In genomic region chr2:91649152-91649551, GRCm38 (mm10) we compare ENCODE assay signal across 8 mouse cellular contexts. TPM values are rescaled to one million over a fixed set of nuclear protein-coding genes. Genes with fewer than 3 reads are reported as not detected.
DNase-seq lines count a peak whose midpoint lies in the region; ATAC-seq and TF ChIP-seq lines count a peak whose summit lies in the region.

No protein-coding gene starts in this region.

- H3K4me1 ChIP-seq in spleen, adult 2 months (ENCODE audit: control insufficient read depth, insufficient read depth, insufficient read length) = peaks cover 5% of the 10 kb centered on the region; the same call in 1 of the 2 replicates
- peaks cover 16% of the 10 kb centered on the region; the same call in 1 of the 2 replicates for H3K4me1 ChIP-seq in intestine, embryonic 14.5 days (replicated peaks; ENCODE audit: control insufficient read depth, insufficient read depth, low read length)
- peaks cover 15% of the 10 kb centered on the region for H3K4me1 ChIP-seq in neural tube, embryonic 14.5 days (ENCODE audit: control insufficient read depth, insufficient read depth, low read length)

- H3K9ac ChIP-seq in intestine, embryonic 14.5 days (ENCODE audit: low read length) = peak overlapping the region; percentile 83
- H3K9ac ChIP-seq in neural tube, embryonic 14.5 days (replicated peaks; ENCODE audit: low read depth, low read length) = peak overlapping the region; percentile 89

- peak overlapping the region; percentile 93; the same call in 1 of the 2 replicates for H3K27ac ChIP-seq in spleen, adult 2 months (ENCODE audit: insufficient read depth, low read length)
- H3K27ac ChIP-seq in intestine, embryonic 14.5 days (ENCODE audit: low read depth) = peak overlapping the region; percentile 81
- peak overlapping the region; percentile 78; the same call in 1 of the 2 replicates for H3K27ac ChIP-seq in neural tube, embryonic 14.5 days (ENCODE audit: low read depth, low read length)

- ATAC-seq in intestine, embryonic 14.5 days (replicated peaks; ENCODE audit: low FRiP score, low TSS enrichment, low read depth) = no peak; the same call in 1 of the 2 replicates
- ATAC-seq in neural tube, embryonic 14.5 days (ENCODE audit: low read depth) = peak; percentile 18; the same call in 1 of the 2 replicates

- WGBS in spleen, adult 2 months = 4% methylated on average over 15 of the region's 15 CpGs
- WGBS in intestine, embryonic 14.5 days = 2% methylated on average over 15 of the region's 15 CpGs
- WGBS in neural tube, embryonic 14.5 days = 6% methylated on average over 15 of the region's 15 CpGs

- peak overlapping the region; percentile 83 for H3K4me3 ChIP-seq in spleen, adult 2 months (ENCODE audit: extremely low read depth, insufficient read depth, insufficient read length)
- peak overlapping the region; percentile 92 for H3K4me3 ChIP-seq in intestine, embryonic 14.5 days (ENCODE audit: low read depth, low read length)
- H3K4me3 ChIP-seq in neural tube, embryonic 14.5 days (ENCODE audit: low read depth, low read length) = peak overlapping the region; percentile 92

- no peaks in the 10 kb centered on the region for H3K9me3 ChIP-seq in intestine, embryonic 14.5 days (ENCODE audit: control insufficient read depth, low read length)
- no peaks in the 10 kb centered on the region for H3K9me3 ChIP-seq in neural tube, embryonic 14.5 days (ENCODE audit: control insufficient read depth, low read length)

- peaks cover 22% of the 10 kb centered on the region for H3K36me3 ChIP-seq in spleen, adult 2 months (ENCODE audit: control insufficient read depth, insufficient read depth, low read length)
- peaks cover 51% of the 10 kb centered on the region for H3K36me3 ChIP-seq in intestine, embryonic 14.5 days (ENCODE audit: control insufficient read depth, insufficient read depth, low read length)
- H3K36me3 ChIP-seq in neural tube, embryonic 14.5 days (ENCODE audit: control insufficient read depth, insufficient read depth, low read length) = peaks cover 49% of the 10 kb centered on the region

- H3K4me2 ChIP-seq in intestine, embryonic 14.5 days (ENCODE audit: low read length) = peak overlapping the region; percentile 73
- peak overlapping the region; percentile 100 for H3K4me2 ChIP-seq in neural tube, embryonic 14.5 days (ENCODE audit: low read depth, low read length)

- H3K27me3 ChIP-seq in spleen, adult 2 months (ENCODE audit: control insufficient read depth, insufficient read depth, low read length) = no peaks in the 10 kb centered on the region
- no peaks in the 10 kb centered on the region for H3K27me3 ChIP-seq in intestine, embryonic 14.5 days (replicated peaks; ENCODE audit: control insufficient read depth, insufficient read depth, low read length)
- no peaks in the 10 kb centered on the region for H3K27me3 ChIP-seq in neural tube, embryonic 14.5 days (ENCODE audit: control insufficient read depth, insufficient read depth, low read length)

- peak; percentile 20 for DNase-seq in cerebellum, adult 11 months
- DNase-seq in cerebellum, adult 8-10 months = no peak
- no peak for DNase-seq in spleen, adult 2 months (ENCODE audit: low read depth in 1 of 2, low spot score in 2 of 2)
- no peak for DNase-seq in spleen, postnatal 14 days (ENCODE audit: low spot score in 2 of 2)
- no peak for DNase-seq in intestine, embryonic 14.5 days (ENCODE audit: low spot score)
- DNase-seq in layer of hippocampus, postnatal 10 days (ENCODE audit: low spot score in 2 of 2) = no peak
- no peak for DNase-seq in yolk sac, embryonic 10.5 days (ENCODE audit: low spot score)

- TF ChIP-seq POLR2A in spleen, adult 2 months (IDR thresholded peaks at IDR 0.05; ENCODE audit: low read depth, low read length) = no peak

- no peak for TF ChIP-seq CTCF in spleen, adult 2 months (IDR thresholded peaks at IDR 0.05; ENCODE audit: extremely low read depth, insufficient read depth, insufficient read length, insufficient replicate concordance)

RNA-seq across cellular contexts. Expression of gene Zfp408, which starts 0.4 kb away (rescaled TPM):
- polyA plus RNA-seq in spleen, adult 2 months (2012; rRNA removed) = 13.3 and 17.4 TPM in 2 replicates
- polyA plus RNA-seq in intestine, embryonic 14.5 days (2014; fragmentation: Nextera tagmentation; extraction: Ambion mirVana) = 5.5 and 6.6 TPM in 2 replicates
- 6.4 and 9.3 TPM in 2 replicates for polyA plus RNA-seq in neural tube, embryonic 14.5 days (2014; fragmentation: Nextera tagmentation; extraction: Ambion mirVana)
- 10 to 100 TPM; 15.1 to 17.0 TPM for total RNA-seq in layer of hippocampus, postnatal 10 days (2021)

RNA-seq across cellular contexts. Expression of gene Arhgap1, which starts 0.5 kb away (rescaled TPM):
- 66.7 and 76.9 TPM in 2 replicates for polyA plus RNA-seq in spleen, adult 2 months (2012; rRNA removed)
- 149 and 150 TPM in 2 replicates for polyA plus RNA-seq in intestine, embryonic 14.5 days (2014; fragmentation: Nextera tagmentation; extraction: Ambion mirVana)
- polyA plus RNA-seq in neural tube, embryonic 14.5 days (2014; fragmentation: Nextera tagmentation; extraction: Ambion mirVana) = 85.9 and 89.3 TPM in 2 replicates
- 10 to 100 TPM; 66.9 to 68.3 TPM for total RNA-seq in layer of hippocampus, postnatal 10 days (2021)

RNA-seq across cellular contexts. Expression of gene F2, which starts 12.9 kb away (rescaled TPM):
- 0.30 and 0.36 TPM in 2 replicates for polyA plus RNA-seq in spleen, adult 2 months (2012; rRNA removed)
- polyA plus RNA-seq in intestine, embryonic 14.5 days (2014; fragmentation: Nextera tagmentation; extraction: Ambion mirVana) = 0.18 TPM in 1 of 2 replicates, not detected in the other
- 0.36 and 0.39 TPM in 2 replicates for polyA plus RNA-seq in neural tube, embryonic 14.5 days (2014; fragmentation: Nextera tagmentation; extraction: Ambion mirVana)
- total RNA-seq in layer of hippocampus, postnatal 10 days (2021) = under 1 TPM; 0.18 to 0.20 TPM
